Mouse (Mus musculus): ENCODE results near the gene Lrrc8a. TPM values are rescaled to one million over a fixed set of nuclear protein-coding genes. Genes with fewer than 3 reads are reported as not detected.

The Lrrc8a gene
- polyA plus RNA-seq, 1 experiment from 2014 or later = 66.0 TPM

- H3K9ac ChIP-seq (replicated peaks; ENCODE audit: low read length) = no peak overlapping the region
- H3K27me3 ChIP-seq (ENCODE audit: control insufficient read depth, insufficient read depth, low read length) = no peaks in the 10 kb centered on the region
- no peak for DNase-seq
- H3K36me3 ChIP-seq (ENCODE audit: control insufficient read depth, insufficient read depth, low read length) = peaks cover 81% of the 10 kb centered on the region
- H3K27ac ChIP-seq (replicated peaks; ENCODE audit: low read depth, low read length) = no peak overlapping the region
- H3K4me2 ChIP-seq (ENCODE audit: low read length) = no peak overlapping the region
- WGBS = 98% methylated on average over 42 of the region's 42 CpGs
- no peaks in the 10 kb centered on the region for H3K4me1 ChIP-seq (ENCODE audit: control insufficient read depth, insufficient read depth, low read length)
- H3K9me3 ChIP-seq (ENCODE audit: control insufficient read depth, low read length) = no peaks in the 10 kb centered on the region
- no peak overlapping the region for H3K4me3 ChIP-seq (replicated peaks; ENCODE audit: low read depth, low read length)
- ATAC-seq (ENCODE audit: low FRiP score, low TSS enrichment) = no peak
Measured at GRCm38 (mm10) chr2:30255631-30256395, 18.3 kb downstream of the Lrrc8a start.

GRCm38 (mm10) chr2:30256616-30257350 is 19.3 kb downstream of the Lrrc8a start:
- Histone ChIP-seq H3K9me3 (ENCODE audit: control insufficient read depth, low read length) (no peaks in the 10 kb centered on the region), H3K36me3 (ENCODE audit: control insufficient read depth, insufficient read depth, low read length) (peaks cover 85% of the 10 kb centered on the region), H3K4me2 (ENCODE audit: low read length) (no peak overlapping the region), H3K4me3 (replicated peaks; ENCODE audit: low read depth, low read length) (no peak overlapping the region), H3K27ac (replicated peaks; ENCODE audit: low read depth, low read length) (no peak overlapping the region), H3K4me1 (ENCODE audit: control insufficient read depth, insufficient read depth, low read length) (no peaks in the 10 kb centered on the region), H3K9ac (replicated peaks; ENCODE audit: low read length) (no peak overlapping the region), H3K27me3 (ENCODE audit: control insufficient read depth, insufficient read depth, low read length) (no peaks in the 10 kb centered on the region)
- WGBS = 96% methylated on average over 30 of the region's 30 CpGs
- DNase-seq = no peak
- no peak for ATAC-seq (ENCODE audit: low FRiP score, low TSS enrichment)

DNA sequence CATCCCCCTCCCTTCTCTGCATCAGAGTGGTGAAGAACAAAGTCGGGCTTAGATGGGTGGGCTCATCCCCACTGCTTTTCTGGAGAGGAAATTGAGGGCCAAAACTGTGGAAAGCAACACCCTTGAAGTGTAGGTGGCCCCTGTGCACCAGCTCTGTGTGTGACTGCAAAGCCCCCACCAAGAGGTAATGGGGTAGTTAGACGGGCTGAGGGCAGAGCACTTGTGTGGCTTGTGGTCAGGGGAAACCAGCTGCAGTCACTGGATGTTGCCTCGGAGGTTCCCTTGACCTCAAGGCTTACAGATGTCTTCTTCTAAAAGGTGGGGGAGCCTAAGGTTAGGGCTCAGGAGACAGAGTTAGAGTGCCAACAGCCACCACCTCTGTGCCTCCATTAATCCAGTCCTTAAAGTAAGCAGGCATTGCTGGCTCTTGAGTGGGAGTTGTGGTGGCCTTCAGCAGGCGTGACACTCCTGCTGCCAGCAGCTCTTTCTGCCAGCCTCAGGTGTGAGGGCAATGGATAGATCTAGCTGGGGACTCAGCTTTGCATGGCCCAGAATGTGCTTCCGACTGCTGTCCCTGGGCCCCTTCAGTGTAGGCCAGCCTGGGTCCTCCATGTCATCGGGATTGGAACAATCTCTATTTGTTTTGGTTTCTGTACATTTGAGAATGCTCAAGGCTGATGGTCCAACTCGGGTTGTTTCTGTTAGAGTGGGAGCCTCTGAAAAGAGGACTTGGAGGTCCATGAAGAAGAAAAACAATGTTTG is 20.4 kb downstream of the Lrrc8a start:
- H3K4me2 ChIP-seq (ENCODE audit: low read length) = no peak overlapping the region
- H3K4me3 ChIP-seq (replicated peaks; ENCODE audit: low read depth, low read length) = no peak overlapping the region
- ATAC-seq (ENCODE audit: low FRiP score, low TSS enrichment) = no peak
- no peak overlapping the region for H3K27ac ChIP-seq (replicated peaks; ENCODE audit: low read depth, low read length)
- 96% methylated on average over 7 of the region's 7 CpGs for WGBS
- DNase-seq = no peak
- H3K4me1 ChIP-seq (ENCODE audit: control insufficient read depth, insufficient read depth, low read length) = no peaks in the 10 kb centered on the region
- no peaks in the 10 kb centered on the region for H3K27me3 ChIP-seq (ENCODE audit: control insufficient read depth, insufficient read depth, low read length)
- H3K36me3 ChIP-seq (ENCODE audit: control insufficient read depth, insufficient read depth, low read length) = peaks cover 84% of the 10 kb centered on the region
- H3K9me3 ChIP-seq (ENCODE audit: control insufficient read depth, low read length) = no peaks in the 10 kb centered on the region
- H3K9ac ChIP-seq (replicated peaks; ENCODE audit: low read length) = no peak overlapping the region

DNA sequence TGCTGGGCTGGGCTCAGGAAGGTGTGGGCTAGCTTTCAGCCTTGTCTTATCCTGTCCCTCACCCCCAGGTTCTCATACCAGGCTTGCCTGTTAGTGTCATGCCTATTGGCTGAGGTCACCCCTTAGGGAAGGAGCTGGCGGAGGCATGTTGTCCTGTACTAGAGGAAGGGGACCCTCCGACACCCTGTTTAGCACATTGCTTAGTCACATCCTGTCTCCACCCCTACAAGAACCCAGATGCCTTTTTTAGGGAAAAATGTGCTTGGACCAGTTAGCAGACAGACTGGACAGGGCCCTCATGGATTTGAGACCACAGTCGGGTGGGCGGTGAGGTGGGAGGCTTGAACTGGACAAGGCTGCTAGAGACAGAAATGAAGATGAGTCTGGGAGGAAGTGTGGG is 21.1 kb downstream of the Lrrc8a start:
- H3K9ac ChIP-seq (replicated peaks; ENCODE audit: low read length) = no peak overlapping the region
- no peaks in the 10 kb centered on the region for H3K9me3 ChIP-seq (ENCODE audit: control insufficient read depth, low read length)
- ATAC-seq (ENCODE audit: low FRiP score, low TSS enrichment) (no peak), DNase-seq (no peak)
- H3K27me3 ChIP-seq (ENCODE audit: control insufficient read depth, insufficient read depth, low read length) = no peaks in the 10 kb centered on the region
- 95% methylated on average over 4 of the region's 4 CpGs for WGBS
- no peaks in the 10 kb centered on the region for H3K4me1 ChIP-seq (ENCODE audit: control insufficient read depth, insufficient read depth, low read length)
- no peak overlapping the region for H3K27ac ChIP-seq (replicated peaks; ENCODE audit: low read depth, low read length)
- H3K36me3 ChIP-seq (ENCODE audit: control insufficient read depth, insufficient read depth, low read length) = peaks cover 86% of the 10 kb centered on the region
- no peak overlapping the region for H3K4me3 ChIP-seq (replicated peaks; ENCODE audit: low read depth, low read length)
- no peak overlapping the region for H3K4me2 ChIP-seq (ENCODE audit: low read length)

DNA sequence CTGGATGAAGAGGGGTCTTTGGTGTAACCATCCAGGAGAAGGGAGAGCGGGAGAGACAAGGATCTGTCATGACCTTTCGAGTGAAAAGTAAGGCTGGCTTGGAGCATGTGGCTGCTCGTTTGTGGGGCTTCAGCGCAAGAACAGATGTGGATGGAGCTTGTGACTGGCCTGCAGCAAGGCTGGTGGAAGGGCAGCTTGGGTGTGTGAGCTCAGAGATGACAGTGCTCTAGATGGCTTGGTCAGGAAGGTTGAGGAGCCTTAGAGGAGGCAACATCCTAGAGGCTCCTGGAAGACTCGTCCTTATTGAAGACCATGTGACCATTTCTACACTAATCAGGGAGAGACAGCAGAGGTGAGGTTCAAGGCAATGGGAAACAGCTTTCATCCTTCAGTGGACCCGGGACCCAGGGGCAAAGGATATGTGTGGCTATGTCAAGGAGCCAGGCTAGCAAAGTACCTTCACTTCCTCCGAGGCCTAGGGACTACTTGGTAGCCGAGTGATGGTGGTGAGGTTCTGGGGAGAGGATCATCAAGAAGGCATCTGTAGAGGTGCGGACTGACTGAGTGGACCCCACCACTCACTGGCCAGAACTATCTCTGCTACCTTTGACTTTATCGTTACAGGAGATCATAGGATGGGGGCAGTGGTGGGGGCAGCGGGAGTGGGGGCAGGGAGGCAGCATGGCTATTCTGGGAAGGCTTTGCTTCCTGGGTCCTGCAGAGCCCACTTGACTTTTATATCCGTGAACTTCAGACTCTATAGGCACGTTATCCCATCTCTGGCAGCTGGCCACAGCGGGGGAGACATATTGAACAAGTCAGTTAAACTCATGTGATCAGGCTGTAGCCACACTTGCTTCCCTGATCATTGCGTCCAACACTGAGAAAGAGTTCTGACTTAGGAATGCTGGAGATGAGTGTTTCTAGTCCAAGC is 21.9 kb downstream of the Lrrc8a start:
- DNase-seq (no peak), ATAC-seq (ENCODE audit: low FRiP score, low TSS enrichment) (no peak)
- H3K4me2 ChIP-seq (ENCODE audit: low read length) = no peak overlapping the region
- H3K36me3 ChIP-seq (ENCODE audit: control insufficient read depth, insufficient read depth, low read length) = peaks cover 94% of the 10 kb centered on the region
- no peak overlapping the region for H3K4me3 ChIP-seq (replicated peaks; ENCODE audit: low read depth, low read length)
- WGBS = 90% methylated on average over 15 of the region's 15 CpGs
- no peaks in the 10 kb centered on the region for H3K9me3 ChIP-seq (ENCODE audit: control insufficient read depth, low read length)
- no peak overlapping the region for H3K27ac ChIP-seq (replicated peaks; ENCODE audit: low read depth, low read length)
- H3K27me3 ChIP-seq (ENCODE audit: control insufficient read depth, insufficient read depth, low read length) = no peaks in the 10 kb centered on the region
- H3K4me1 ChIP-seq (ENCODE audit: control insufficient read depth, insufficient read depth, low read length) = no peaks in the 10 kb centered on the region
- H3K9ac ChIP-seq (replicated peaks; ENCODE audit: low read length) = no peak overlapping the region

DNA sequence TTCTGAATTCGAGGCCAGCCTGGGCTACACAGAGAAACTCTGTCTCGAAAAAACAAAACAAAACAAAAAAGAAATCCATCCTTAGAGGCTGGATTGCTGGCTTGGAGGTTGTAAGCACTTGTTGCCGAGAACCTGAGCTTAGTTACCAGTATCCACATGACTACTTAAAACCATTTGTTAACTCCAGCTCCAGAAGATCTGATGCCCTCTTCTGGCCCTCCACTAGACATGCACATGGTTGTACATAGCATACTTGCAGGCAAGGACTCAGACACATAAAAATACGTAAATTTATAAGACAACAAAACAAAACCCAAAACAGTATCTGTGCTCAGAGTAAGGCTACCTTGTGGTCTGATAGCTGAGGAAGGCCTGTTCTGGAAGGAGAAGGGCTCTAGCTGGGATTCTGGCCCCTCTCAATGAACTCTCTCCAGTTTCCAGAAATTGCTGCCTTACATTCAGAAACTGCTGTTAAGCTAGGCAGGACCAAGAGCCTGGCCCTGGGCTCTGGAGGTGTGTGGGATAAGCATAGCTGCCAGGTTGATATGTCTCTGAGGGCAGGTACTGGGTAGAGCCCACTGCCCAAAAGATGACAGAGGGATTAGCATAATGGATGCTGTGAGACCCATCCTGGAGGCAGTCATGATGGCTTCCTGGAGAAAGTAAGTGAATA is 23.7 kb downstream of the Lrrc8a start:
- Histone ChIP-seq H3K4me1 (ENCODE audit: control insufficient read depth, insufficient read depth, low read length) (0 out of 2 replicates have a peak, but pooled peaks cover 8% of the 10 kb centered on the region), H3K27me3 (ENCODE audit: control insufficient read depth, insufficient read depth, low read length) (no peaks in the 10 kb centered on the region), H3K9ac (replicated peaks; ENCODE audit: low read length) (no peak overlapping the region), H3K9me3 (ENCODE audit: control insufficient read depth, low read length) (no peaks in the 10 kb centered on the region), H3K27ac (replicated peaks; ENCODE audit: low read depth, low read length) (no peak overlapping the region), H3K36me3 (ENCODE audit: control insufficient read depth, insufficient read depth, low read length) (peaks cover 87% of the 10 kb centered on the region), H3K4me3 (replicated peaks; ENCODE audit: low read depth, low read length) (no peak overlapping the region), H3K4me2 (ENCODE audit: low read length) (no peak overlapping the region)
- no peak for DNase-seq
- no peak for ATAC-seq (ENCODE audit: low FRiP score, low TSS enrichment)
- 87% methylated on average over 4 of the region's 4 CpGs for WGBS

DNA sequence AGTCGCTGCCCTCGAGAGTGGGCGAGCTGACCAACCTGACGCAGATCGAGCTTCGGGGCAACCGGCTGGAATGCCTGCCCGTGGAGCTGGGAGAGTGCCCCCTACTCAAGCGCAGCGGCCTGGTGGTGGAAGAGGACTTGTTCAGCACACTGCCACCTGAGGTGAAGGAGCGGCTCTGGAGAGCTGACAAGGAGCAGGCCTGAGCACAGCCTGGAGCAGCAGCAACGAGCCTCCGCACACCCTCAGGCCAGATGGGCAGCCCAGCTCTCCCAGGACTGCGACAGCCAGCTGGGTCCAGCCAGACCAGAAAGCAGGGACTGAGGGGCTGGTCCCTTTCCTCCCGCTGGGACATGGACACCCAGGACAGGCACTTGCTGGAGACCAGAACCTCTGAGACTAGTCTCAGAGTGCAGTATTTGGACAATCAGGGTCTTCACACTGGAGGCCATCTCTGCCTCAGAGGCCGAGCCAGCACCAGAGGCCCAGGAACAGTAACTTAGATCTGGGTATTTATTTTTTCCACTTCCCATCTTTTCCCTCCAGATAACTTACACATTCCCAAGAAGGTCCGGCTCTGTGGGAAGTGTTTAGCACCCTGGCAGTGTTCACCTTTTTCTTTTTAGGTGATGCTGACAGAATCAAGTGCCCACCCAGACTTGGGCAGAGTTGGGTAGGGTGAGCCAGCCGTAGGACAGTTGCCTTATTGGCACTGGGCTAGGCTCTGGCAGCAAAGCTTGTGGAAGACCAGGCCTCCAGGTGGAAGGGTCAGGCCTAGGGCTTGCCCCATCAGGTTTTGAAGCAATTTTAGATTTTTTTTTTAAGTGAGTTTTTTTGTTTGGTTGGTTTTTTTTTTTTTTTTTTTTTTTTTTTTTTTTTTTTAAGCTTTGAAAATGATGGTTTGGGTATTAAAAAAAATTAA is 24.7 kb downstream of the Lrrc8a start:
- H3K27ac ChIP-seq (replicated peaks; ENCODE audit: low read depth, low read length) = no peak overlapping the region
- H3K4me3 ChIP-seq (replicated peaks; ENCODE audit: low read depth, low read length) = no peak overlapping the region
- H3K36me3 ChIP-seq (ENCODE audit: control insufficient read depth, insufficient read depth, low read length) = peaks cover 77% of the 10 kb centered on the region

More for the DNA sequence above, 24.7 kb downstream of the Lrrc8a start:
- DNase-seq (no peak), ATAC-seq (ENCODE audit: low FRiP score, low TSS enrichment) (no peak)
- no peaks in the 10 kb centered on the region for H3K9me3 ChIP-seq (ENCODE audit: control insufficient read depth, low read length)
- H3K4me2 ChIP-seq (ENCODE audit: low read length) = no peak overlapping the region
- 86% methylated on average over 18 of the region's 18 CpGs for WGBS
- H3K9ac ChIP-seq (replicated peaks; ENCODE audit: low read length) = no peak overlapping the region
- H3K4me1 ChIP-seq (ENCODE audit: control insufficient read depth, insufficient read depth, low read length) = 0 out of 2 replicates have a peak, but pooled peaks cover 12% of the 10 kb centered on the region
- H3K27me3 ChIP-seq (ENCODE audit: control insufficient read depth, insufficient read depth, low read length) = no peaks in the 10 kb centered on the region
